Mouse (Mus musculus) MEL (cell line): ENCODE measurements around the gene Ccdc33. TPM values are rescaled to one million over a fixed set of nuclear protein-coding genes. Genes with fewer than 3 reads are reported as not detected.
A peak's percentile ranks its signal among the peaks of the same experiment; 100 is the strongest.

ENCODE experiments used
- DNase-seq: peaks from one replicate; pipeline ENCODE4 v3.0.0; 2011; ENCODE audit warnings: low read depth, low spot score
- H3K27ac ChIP-seq: 2 replicates; pipeline ENCODE4 v1.5.1; 2012; ENCODE audit warnings: low read depth, mild to moderate bottlenecking, control low read depth, low read length, moderate library complexity; ENCODE audit not compliant: control insufficient read depth
- H3K27me3 ChIP-seq, 2 experiments: fragments of 150-350 bp in 1 of 2; sonication (generic) in 1 of 2; 2 replicates each; pipeline ENCODE4 v1.6.1; 2012; ENCODE audit warnings: low read length in 2 of 2, mild to moderate bottlenecking in 2 of 2, improper control_type of control experiment in 1 of 2, moderate library complexity in 1 of 2; ENCODE audit not compliant: insufficient read depth in 2 of 2, control insufficient read depth in 1 of 2
- H3K36me3 ChIP-seq, 2 experiments: 2 replicates each; pipeline ENCODE4 v1.6.1; 2012 to 2014; ENCODE audit warnings: low read length in 2 of 2, improper control_type of control experiment in 1 of 2, inconsistent platforms in 1 of 2, mild to moderate bottlenecking in 1 of 2; ENCODE audit not compliant: insufficient read depth in 2 of 2, control insufficient read depth in 1 of 2
- H3K4me1 ChIP-seq, 2 experiments: fragments of 150-350 bp in 1 of 2; sonication (generic) in 1 of 2; 2 replicates each; pipeline ENCODE4 v1.6.1; 2012; ENCODE audit warnings: low read length in 2 of 2, improper control_type of control experiment in 1 of 2, mild to moderate bottlenecking in 1 of 2; ENCODE audit not compliant: insufficient read depth in 2 of 2, control insufficient read depth in 1 of 2
- H3K4me3 ChIP-seq, 2 experiments: fragments of 150-350 bp in 1 of 2; sonication (generic) in 1 of 2; 2 replicates each; pipeline ENCODE4 v1.5.1; 2012; ENCODE audit warnings: low read depth in 2 of 2, low read length in 2 of 2, mild to moderate bottlenecking in 2 of 2, moderate library complexity in 2 of 2, control low read depth in 1 of 2, improper control_type of control experiment in 1 of 2; ENCODE audit not compliant: control insufficient read depth in 1 of 2, insufficient read depth in 1 of 2
- H3K79me2 ChIP-seq: 2 replicates; pipeline ENCODE4 v1.6.1; 2012; ENCODE audit warnings: mild to moderate bottlenecking, low read length, moderate library complexity; ENCODE audit not compliant: control insufficient read depth, poor library complexity, insufficient read depth
- H3K9ac ChIP-seq: 2 replicates; pipeline ENCODE4 v1.6.1; 2012; ENCODE audit warnings: low read depth, mild to moderate bottlenecking, control low read depth, low read length, moderate library complexity; ENCODE audit not compliant: control insufficient read depth, poor library complexity, severe bottlenecking
- H3K9me3 ChIP-seq: fragments of 150-350 bp; sonication (generic); replicated peaks from 2 replicates; pipeline ENCODE4 v1.6.1; 2012; ENCODE audit warnings: mild to moderate bottlenecking, low read length, improper control_type of control experiment, moderate library complexity; ENCODE audit not compliant: insufficient read depth
- BHLHE40 ChIP-seq: IDR thresholded peaks from 2 replicates; pipeline ENCODE4 v1.6.1; 2012; ENCODE audit warnings: low read depth, mild to moderate bottlenecking, inconsistent platforms, low read length, improper control_type of control experiment, borderline replicate concordance
- CHD2 ChIP-seq: IDR thresholded peaks from 2 replicates; pipeline ENCODE4 v1.6.1; 2011; ENCODE audit warnings: low read length, improper control_type of control experiment
- CTCF ChIP-seq, 3 experiments: IDR thresholded peaks in 2 of 3; conservative IDR thresholded peaks in 1 of 3; 2 replicates each; pipeline ENCODE4 v1.5.1; 2011 to 2012; ENCODE audit warnings: low read length in 3 of 3, low read depth in 2 of 3, mild to moderate bottlenecking in 2 of 3, improper control_type of control experiment in 1 of 3, inconsistent platforms in 1 of 3, mixed read lengths in 1 of 3, moderate library complexity in 1 of 3; ENCODE audit not compliant: control insufficient read depth in 1 of 3, insufficient read depth in 1 of 3, poor library complexity in 1 of 3, severe bottlenecking in 1 of 3
- E2F4 ChIP-seq: IDR thresholded peaks from 2 replicates; pipeline ENCODE4 v1.6.1; 2011; ENCODE audit warnings: low read depth, low read length, improper control_type of control experiment, borderline replicate concordance
- ELF1 ChIP-seq: IDR thresholded peaks from 2 replicates; pipeline ENCODE4 v1.6.1; 2014; ENCODE audit warnings: low read depth, mild to moderate bottlenecking, inconsistent platforms, low read length, improper control_type of control experiment, moderate library complexity
- ETS1 ChIP-seq: IDR thresholded peaks from 2 replicates; pipeline ENCODE4 v1.6.1; 2012; ENCODE audit warnings: low read depth, mild to moderate bottlenecking, inconsistent platforms, low read length, improper control_type of control experiment, moderate library complexity
- GATA1 ChIP-seq: IDR thresholded peaks from 2 replicates; pipeline ENCODE4 v1.6.1; 2011; ENCODE audit warnings: low read depth, low read length, improper control_type of control experiment
- KAT2A ChIP-seq: conservative IDR thresholded peaks from 2 replicates; pipeline ENCODE4 v1.6.1; 2012; ENCODE audit warnings: low read depth, low read length, improper control_type of control experiment, inconsistent platforms
- MYC ChIP-seq: IDR thresholded peaks from 2 replicates; pipeline ENCODE4 v1.6.1; 2011; ENCODE audit warnings: low read depth, mild to moderate bottlenecking, low read length, improper control_type of control experiment, moderate library complexity
- NRF1 ChIP-seq: IDR thresholded peaks from 2 replicates; pipeline ENCODE4 v1.6.1; 2014; ENCODE audit warnings: low read depth, mild to moderate bottlenecking, inconsistent platforms, low read length, improper control_type of control experiment, moderate library complexity; ENCODE audit not compliant: poor library complexity, insufficient read depth, severe bottlenecking
- POLR2AphosphoS2 ChIP-seq: IDR thresholded peaks from 2 replicates; pipeline ENCODE4 v1.6.1; 2011; ENCODE audit warnings: low read length, improper control_type of control experiment
- RAD21 ChIP-seq: IDR thresholded peaks from 2 replicates; pipeline ENCODE4 v1.6.1; 2011; ENCODE audit warnings: mild to moderate bottlenecking, low read depth, low read length, improper control_type of control experiment
- SMC3 ChIP-seq: IDR thresholded peaks from 2 replicates; pipeline ENCODE4 v1.6.1; 2011; ENCODE audit warnings: low read depth, low read length, improper control_type of control experiment
- TAL1 ChIP-seq: IDR thresholded peaks from 2 replicates; pipeline ENCODE4 v1.6.1; 2012; ENCODE audit warnings: mild to moderate bottlenecking, inconsistent platforms, low read length, moderate library complexity, mixed read lengths
- TCF12 ChIP-seq: IDR thresholded peaks from 2 replicates; pipeline ENCODE4 v1.6.1; 2014; ENCODE audit warnings: low read depth, mild to moderate bottlenecking, inconsistent platforms, low read length, improper control_type of control experiment, moderate library complexity
- UBTF ChIP-seq: IDR thresholded peaks from 2 replicates; pipeline ENCODE4 v1.6.1; 2012; ENCODE audit warnings: low read depth, mild to moderate bottlenecking, inconsistent platforms, low read length, improper control_type of control experiment, moderate library complexity, borderline replicate concordance; ENCODE audit not compliant: insufficient read depth
- USF1 ChIP-seq: IDR thresholded peaks from 2 replicates; pipeline ENCODE4 v1.6.1; 2014; ENCODE audit warnings: low read depth, mild to moderate bottlenecking, inconsistent platforms, low read length, improper control_type of control experiment, moderate library complexity
- ZC3H11A ChIP-seq: IDR thresholded peaks from 2 replicates; pipeline ENCODE4 v1.6.1; 2012; ENCODE audit warnings: low read depth, mild to moderate bottlenecking, inconsistent platforms, low read length, improper control_type of control experiment
- polyA plus RNA-seq, 2 experiments: library from polyadenylated mRNA; stranded (reverse) in 1 of 2; unstranded in 1 of 2; fragments of >175 nt in 1 of 2; fragments of >200 nt in 1 of 2; gene quantifications; 2 replicates each; pipeline versions ENCODE4 v1.2.1 to v1.2.4; 2012; ENCODE audit warnings: low replicate concordance in 2 of 2, low read depth in 1 of 2; ENCODE audit not compliant: insufficient read length in 2 of 2, insufficient read depth in 1 of 2, missing spikeins in 1 of 2
- total RNA-seq: library from RNA; depleted of rRNA; stranded (reverse); fragments of 300-350 nt; gene quantifications from 2 replicates; pipeline ENCODE4 v1.2.3, GENCODE M21; 2012

Ccdc33 gene
- total and polyA plus RNA-seq, 3 experiments: not detected

DNA sequence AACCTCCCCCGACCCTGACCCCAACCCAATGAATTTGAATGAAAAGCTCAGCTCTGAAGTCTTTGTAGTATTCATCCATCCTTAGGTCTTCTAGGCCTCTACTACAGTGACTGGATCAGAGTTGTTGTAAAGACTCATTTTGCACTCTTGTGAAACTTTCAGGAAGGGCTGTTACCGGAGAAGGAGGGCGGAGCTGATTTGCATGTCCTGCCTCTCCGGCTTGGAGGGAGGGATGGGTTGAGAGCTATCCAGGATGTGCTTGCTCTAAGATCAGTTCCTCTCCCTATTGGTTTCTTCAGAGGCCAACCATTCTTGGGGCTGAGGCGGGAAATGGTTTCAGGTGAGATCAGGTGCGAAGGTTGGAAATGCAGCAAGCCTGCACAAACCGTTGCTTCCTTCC is 107.6 kb downstream of the Ccdc33 start:
- Histone ChIP-seq H3K79me2 (no peaks in the 10 kb centered on the region), H3K4me1 (no peaks in the 10 kb centered on the region), H3K4me3 (no peak overlapping the region), H3K9me3 (no peaks in the 10 kb centered on the region), H3K36me3 (no peaks in the 10 kb centered on the region), H3K9ac (no peak overlapping the region), H3K27ac (no peak overlapping the region), H3K27me3 (peaks cover 24 to 25% of the 10 kb centered on the region in 2 experiments)
- DNase-seq: no peak
- no peak for TF ChIP-seq USF1
- no peak for TF ChIP-seq POLR2AphosphoS2
- TF ChIP-seq MYC: no peak
- no peak for TF ChIP-seq TAL1
- TF ChIP-seq CHD2: no peak
- TF ChIP-seq ELF1: no peak
- TF ChIP-seq E2F4: no peak
- TF ChIP-seq SMC3: no peak
- TF ChIP-seq UBTF: no peak
- no peak for TF ChIP-seq KAT2A

DNA sequence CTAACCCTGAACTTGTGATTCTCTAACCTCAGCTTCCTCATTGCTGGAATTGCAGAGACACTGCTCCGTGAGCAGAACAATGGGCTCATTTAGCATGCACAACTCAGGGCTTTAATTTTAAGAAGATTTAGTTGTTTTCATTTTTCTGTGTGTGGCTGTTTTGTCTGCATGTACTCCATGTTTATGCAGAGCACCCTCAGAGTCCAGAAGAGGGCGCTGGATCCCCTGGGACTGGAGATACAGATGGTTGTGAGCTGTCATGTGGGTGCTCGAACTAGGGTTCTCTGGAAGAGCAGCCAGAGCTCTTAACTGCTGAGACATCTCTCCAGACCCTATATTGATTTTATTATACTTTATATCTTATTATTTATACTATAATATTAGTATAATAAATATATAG is 109.0 kb downstream of the Ccdc33 start:
- H3K9me3 ChIP-seq: no peaks in the 10 kb centered on the region
- DNase-seq: peak; percentile 50
- H3K79me2 ChIP-seq: no peaks in the 10 kb centered on the region
- H3K27me3 ChIP-seq: peaks cover 27 to 28% of the 10 kb centered on the region in 2 experiments
- H3K4me1 ChIP-seq: no peaks in the 10 kb centered on the region
- H3K4me3 ChIP-seq: no peak overlapping the region
- no peak overlapping the region for H3K27ac ChIP-seq
- TF ChIP-seq RAD21 (peak; percentile 29), CTCF (IDR thresholded peaks at IDR 0.05 in 2 of 3, conservative IDR thresholded peaks at IDR 0.05 in 1 of 3; ENCODE audit: control insufficient read depth in 1 of 3, insufficient read depth in 1 of 3, low read depth in 2 of 3, low read length in 3 of 3, poor library complexity in 1 of 3, severe bottlenecking in 1 of 3) (peak; percentile 31 to 58 (median 48); a peak in 5 of 6 replicates), SMC3 (peak; percentile 27), ZC3H11A (no peak)
- no peak overlapping the region for H3K9ac ChIP-seq
- no peaks in the 10 kb centered on the region for H3K36me3 ChIP-seq

DNA sequence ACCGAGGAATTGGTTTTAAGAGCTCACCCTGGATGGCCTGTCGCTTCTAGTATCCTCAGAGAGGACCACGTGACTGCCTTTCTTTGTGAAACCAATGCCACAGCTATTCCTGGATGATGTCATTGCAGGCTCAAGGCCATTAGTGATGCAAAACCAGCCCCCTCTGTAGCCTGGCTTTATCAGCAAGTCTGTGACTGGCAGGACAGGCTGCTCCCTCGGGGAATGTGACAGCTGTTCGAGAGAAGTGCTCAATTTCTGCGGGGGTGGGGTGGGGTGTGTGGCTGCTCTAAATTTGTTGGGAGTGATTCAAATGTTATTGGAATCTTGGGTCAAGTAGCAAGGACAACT is 109.6 kb downstream of the Ccdc33 start:
- H3K27me3 ChIP-seq: peaks cover 29 to 30% of the 10 kb centered on the region in 2 experiments
- H3K27ac ChIP-seq: no peak overlapping the region
- H3K4me1 ChIP-seq: no peaks in the 10 kb centered on the region
- TF ChIP-seq ETS1 (no peak), TCF12 (no peak), BHLHE40 (no peak), NRF1 (no peak), GATA1 (no peak)
- no peak for DNase-seq
- no peaks in the 10 kb centered on the region for H3K79me2 ChIP-seq
- H3K4me3 ChIP-seq: no peak overlapping the region
- no peaks in the 10 kb centered on the region for H3K9me3 ChIP-seq
- H3K36me3 ChIP-seq: no peaks in the 10 kb centered on the region
- no peak overlapping the region for H3K9ac ChIP-seq
